Mouse (Mus musculus): ENCODE measurements around the gene Sh3glb2. TPM values are rescaled to one million over a fixed set of nuclear protein-coding genes. Genes with fewer than 3 reads are reported as not detected.
A peak's percentile ranks its signal among the peaks of the same experiment; 100 is the strongest.

Sh3glb2 gene
- polyA plus RNA-seq, 1 experiment: 1.8 TPM

DNA sequence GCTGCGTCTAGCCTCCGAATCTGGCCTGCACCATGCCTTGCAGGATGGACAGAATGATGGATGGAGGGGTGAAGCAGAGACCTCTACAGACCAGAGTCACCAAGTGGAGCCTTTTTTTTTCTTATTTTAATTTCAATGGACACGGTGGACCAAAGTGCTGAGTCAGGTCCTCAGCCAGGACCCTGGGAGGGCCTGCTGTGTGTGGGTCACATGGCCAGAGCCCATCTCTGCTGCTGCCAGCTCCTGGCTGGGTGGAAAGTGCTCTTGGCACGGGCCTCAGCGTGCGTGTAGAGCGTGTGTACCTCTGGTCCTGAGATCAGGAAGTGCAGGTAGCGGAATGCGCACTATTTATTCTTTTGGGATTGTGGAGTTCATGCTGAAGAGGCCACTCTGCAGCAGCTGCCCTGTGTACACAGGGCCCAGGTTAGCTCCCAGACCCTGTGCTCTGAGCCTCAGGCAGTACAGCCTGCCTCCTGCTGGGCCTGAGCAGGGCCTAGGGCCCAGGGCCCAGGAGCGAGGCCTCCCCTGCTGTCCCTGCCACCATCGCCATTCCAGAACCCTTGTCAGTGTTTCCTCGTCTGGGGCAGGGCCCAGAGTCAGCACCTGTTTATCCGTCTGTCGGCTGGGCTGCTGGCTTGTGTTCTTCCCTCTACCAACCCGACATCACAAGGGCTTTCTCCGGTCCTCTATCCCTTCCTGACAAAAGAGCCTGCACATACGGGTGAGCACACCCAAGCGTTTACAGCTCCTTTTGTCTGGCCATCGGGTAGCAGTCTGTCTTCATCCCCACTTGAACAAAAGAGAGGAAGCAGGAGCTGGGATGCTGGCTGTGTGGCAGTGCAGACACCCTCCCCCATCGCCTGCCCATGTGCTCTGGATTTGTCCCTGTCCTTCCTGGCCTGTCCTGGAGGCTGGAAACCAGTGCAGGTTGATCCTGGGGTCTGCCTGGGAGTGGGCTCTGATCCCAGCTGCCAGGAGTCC lies 40.3 kb upstream of the Sh3glb2 start:
- no peak for TF ChIP-seq TAL1 (IDR thresholded peaks at IDR 0.05; ENCODE audit: low read length)
- TF ChIP-seq GATA1 (IDR thresholded peaks at IDR 0.05; ENCODE audit: low read length): no peak
- peaks cover 9% of the 10 kb centered on the region for H3K4me1 ChIP-seq (ENCODE audit: control insufficient read depth)
- no peaks in the 10 kb centered on the region for H3K27me3 ChIP-seq (ENCODE audit: control insufficient read depth)
- no peaks in the 10 kb centered on the region for H3K9me3 ChIP-seq (ENCODE audit: control insufficient read depth, low read length)
- H3K4me3 ChIP-seq (replicated peaks): no peak overlapping the region
- H3K36me3 ChIP-seq (ENCODE audit: control insufficient read depth): peaks cover 99% of the 10 kb centered on the region

DNA sequence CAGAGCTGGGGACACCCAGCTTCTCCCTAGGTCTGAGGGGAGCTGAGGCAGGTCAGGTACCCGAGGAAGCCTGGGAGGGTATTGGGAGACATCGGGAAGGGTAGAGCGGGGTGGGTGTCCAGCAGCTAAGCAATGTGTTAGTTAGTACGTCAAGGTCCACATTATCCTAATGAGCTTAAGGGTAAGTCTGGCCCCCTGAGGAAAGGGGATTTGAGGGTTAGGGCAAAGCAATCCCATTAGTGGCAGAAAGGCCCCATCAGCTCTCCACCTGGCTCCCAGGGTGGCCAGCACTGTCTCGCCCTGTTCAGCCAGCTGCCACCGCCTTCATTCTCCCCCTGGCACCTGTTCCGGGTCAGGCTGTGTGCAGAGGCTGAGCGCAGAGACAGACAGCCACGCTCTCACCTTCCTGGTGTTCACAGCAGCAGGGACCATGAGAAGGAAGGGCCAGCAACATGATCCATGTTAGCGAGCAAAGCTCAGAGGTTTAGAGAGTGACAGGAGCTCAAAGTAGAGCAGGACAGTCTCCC lies 38.9 kb upstream of the Sh3glb2 start:
- TF ChIP-seq TAL1 (IDR thresholded peaks at IDR 0.05; ENCODE audit: low read length): no peak
- no peak for TF ChIP-seq GATA1 (IDR thresholded peaks at IDR 0.05; ENCODE audit: low read length)
- Histone ChIP-seq H3K4me1 (ENCODE audit: control insufficient read depth) (peaks cover 21% of the 10 kb centered on the region), H3K4me3 (replicated peaks) (no peak overlapping the region), H3K9me3 (ENCODE audit: control insufficient read depth, low read length) (no peaks in the 10 kb centered on the region), H3K27me3 (ENCODE audit: control insufficient read depth) (no peaks in the 10 kb centered on the region), H3K36me3 (ENCODE audit: control insufficient read depth) (peaks cover 93% of the 10 kb centered on the region)

DNA sequence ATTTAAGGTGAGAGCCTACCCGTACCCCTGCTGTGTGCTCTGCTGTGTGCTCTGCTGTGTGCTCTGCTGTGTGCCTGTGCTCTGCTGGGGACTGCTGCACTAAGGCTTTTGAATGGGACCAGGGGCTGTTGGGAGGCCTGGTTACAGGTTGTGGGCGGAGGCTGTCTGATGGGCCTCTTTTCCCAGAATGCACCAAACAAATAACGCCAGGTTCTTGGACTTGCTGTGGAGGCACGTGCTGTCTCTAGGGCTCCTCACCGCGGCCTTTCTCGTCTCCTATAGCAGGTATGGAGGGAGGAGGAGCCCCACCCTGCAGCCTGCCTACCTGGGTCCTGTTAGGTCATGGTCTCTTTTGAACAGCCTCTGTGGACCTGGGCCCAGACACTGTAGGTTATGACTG lies 37.1 kb upstream of the Sh3glb2 start:
- no peaks in the 10 kb centered on the region for H3K27me3 ChIP-seq (ENCODE audit: control insufficient read depth)
- TF ChIP-seq TAL1 (IDR thresholded peaks at IDR 0.05; ENCODE audit: low read length) (no peak), GATA1 (IDR thresholded peaks at IDR 0.05; ENCODE audit: low read length) (no peak)
- no peaks in the 10 kb centered on the region for H3K9me3 ChIP-seq (ENCODE audit: control insufficient read depth, low read length)
- H3K36me3 ChIP-seq (ENCODE audit: control insufficient read depth): peaks cover 74% of the 10 kb centered on the region
- H3K4me1 ChIP-seq (ENCODE audit: control insufficient read depth): peaks cover 36% of the 10 kb centered on the region
- no peak overlapping the region for H3K4me3 ChIP-seq (replicated peaks)

DNA sequence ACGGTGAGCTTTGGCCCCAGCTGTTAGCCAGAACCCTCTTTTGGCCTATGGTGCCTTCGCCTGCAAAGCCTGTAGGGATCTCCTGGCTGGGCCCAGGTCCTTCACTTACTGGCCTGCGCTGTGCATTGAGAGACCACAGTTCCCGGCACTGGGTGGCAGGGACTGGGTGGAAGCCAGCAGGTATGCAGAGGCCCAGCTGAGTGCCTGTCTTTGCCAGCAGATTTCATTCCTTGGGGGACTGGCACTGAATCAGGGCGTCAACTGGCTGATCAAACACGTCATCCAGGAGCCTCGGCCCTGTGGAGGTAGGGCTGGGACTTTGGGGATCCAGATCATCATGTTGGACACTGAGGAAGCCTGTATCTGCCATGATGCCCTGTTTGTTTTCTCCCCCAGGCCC lies 36.6 kb upstream of the Sh3glb2 start:
- Histone ChIP-seq H3K27me3 (ENCODE audit: control insufficient read depth) (no peaks in the 10 kb centered on the region), H3K9me3 (ENCODE audit: control insufficient read depth, low read length) (no peaks in the 10 kb centered on the region), H3K36me3 (ENCODE audit: control insufficient read depth) (peaks cover 70% of the 10 kb centered on the region), H3K4me3 (replicated peaks) (no peak overlapping the region), H3K4me1 (ENCODE audit: control insufficient read depth) (peaks cover 38% of the 10 kb centered on the region)
- TF ChIP-seq GATA1 (IDR thresholded peaks at IDR 0.05; ENCODE audit: low read length) (no peak), TAL1 (IDR thresholded peaks at IDR 0.05; ENCODE audit: low read length) (no peak)

DNA sequence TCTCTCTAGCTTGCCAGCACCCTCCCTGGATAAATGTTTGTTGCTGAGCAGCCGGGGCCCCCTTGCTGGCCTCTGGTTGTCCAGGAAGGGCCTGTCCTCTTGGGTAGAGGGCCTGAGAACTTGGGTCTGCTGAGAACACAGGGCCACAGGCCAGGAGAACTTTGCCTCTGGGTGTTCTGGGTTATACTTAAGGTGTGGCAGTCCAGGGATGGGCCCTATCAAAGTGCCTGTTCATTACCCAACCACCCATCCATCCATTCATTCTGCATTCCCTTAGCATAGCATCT lies 34.2 kb upstream of the Sh3glb2 start:
- Histone ChIP-seq H3K4me3 (replicated peaks) (peak overlapping the region; percentile 80), H3K4me1 (ENCODE audit: control insufficient read depth) (peaks cover 38% of the 10 kb centered on the region), H3K9me3 (ENCODE audit: control insufficient read depth, low read length) (peaks cover 5% of the 10 kb centered on the region; the same call in 1 of the 2 replicates), H3K36me3 (ENCODE audit: control insufficient read depth) (peaks cover 45% of the 10 kb centered on the region), H3K27me3 (ENCODE audit: control insufficient read depth) (no peaks in the 10 kb centered on the region)
- TF ChIP-seq GATA1 (IDR thresholded peaks at IDR 0.05; ENCODE audit: low read length): no peak
- no peak for TF ChIP-seq TAL1 (IDR thresholded peaks at IDR 0.05; ENCODE audit: low read length)

DNA sequence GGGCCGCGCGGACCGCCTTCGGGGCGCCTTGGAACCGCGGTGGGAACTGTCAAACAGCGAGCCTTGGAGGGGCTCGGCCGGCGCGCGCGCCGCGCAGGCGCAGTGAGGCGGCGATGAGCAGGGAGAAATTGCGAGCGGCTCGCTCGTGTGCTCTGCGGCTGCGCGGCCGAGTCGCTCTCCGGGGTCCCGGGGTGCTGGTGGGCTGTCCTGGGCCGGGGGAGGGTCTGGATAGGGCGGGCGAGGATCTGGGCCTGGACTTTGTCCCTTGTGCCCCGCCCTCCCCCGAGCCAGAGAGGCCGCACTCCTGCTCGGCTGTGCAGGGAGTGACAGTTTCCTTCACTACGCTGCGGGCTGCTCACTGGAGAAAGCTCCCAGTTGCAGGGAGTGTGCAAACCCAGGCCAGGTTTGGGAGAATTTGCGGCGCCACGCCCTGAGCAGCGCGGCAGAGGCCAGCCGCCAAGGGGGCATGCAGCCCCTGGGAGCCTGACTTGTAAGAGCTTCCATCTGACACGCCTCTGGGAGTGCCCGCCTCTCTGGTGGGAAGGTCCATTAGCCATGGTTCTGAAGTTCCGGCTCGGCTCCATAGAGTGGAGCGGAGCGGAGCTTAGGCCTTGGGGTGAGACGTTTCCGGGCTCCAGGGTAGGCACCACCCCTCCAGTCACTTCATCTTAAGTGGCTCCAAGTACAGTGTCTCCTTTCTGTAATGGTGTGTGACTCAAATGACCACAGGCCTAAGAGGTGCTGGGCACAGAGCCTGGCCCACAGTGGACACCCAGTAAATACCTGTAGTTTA lies 33.6 kb upstream of the Sh3glb2 start:
- Histone ChIP-seq H3K4me3 (replicated peaks) (peak overlapping the region; percentile 80), H3K27me3 (ENCODE audit: control insufficient read depth) (no peaks in the 10 kb centered on the region), H3K9me3 (ENCODE audit: control insufficient read depth, low read length) (peaks cover 5% of the 10 kb centered on the region; the same call in 1 of the 2 replicates), H3K36me3 (ENCODE audit: control insufficient read depth) (peaks cover 40% of the 10 kb centered on the region), H3K4me1 (ENCODE audit: control insufficient read depth) (peaks cover 38% of the 10 kb centered on the region)
- no peak for TF ChIP-seq GATA1 (IDR thresholded peaks at IDR 0.05; ENCODE audit: low read length)
- no peak for TF ChIP-seq TAL1 (IDR thresholded peaks at IDR 0.05; ENCODE audit: low read length)

DNA sequence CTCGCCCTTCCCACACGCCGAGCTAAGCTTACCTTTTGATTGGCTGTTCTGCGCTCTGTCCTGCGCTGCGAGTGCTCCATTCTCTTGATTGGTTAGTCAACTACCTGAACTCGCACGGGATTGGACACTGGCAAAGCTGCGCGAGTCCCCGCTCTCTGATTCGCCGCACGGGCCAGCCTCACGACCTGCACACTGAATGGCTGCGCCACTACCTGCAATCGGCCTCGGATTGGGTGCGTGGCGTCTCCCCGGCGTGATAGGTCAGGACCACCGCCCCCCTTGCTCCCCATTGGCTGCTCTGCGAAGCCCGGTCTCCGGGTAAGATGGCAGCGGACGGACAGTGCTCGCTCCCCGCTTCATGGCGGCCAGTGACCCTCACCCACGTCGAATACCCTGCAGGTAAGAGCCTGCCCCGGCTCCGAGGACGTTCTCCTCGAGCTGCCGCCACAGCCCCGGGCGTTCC lies 33.0 kb upstream of the Sh3glb2 start, which contains the start of gene Dolpp1:
Gene Dolpp1 (plus strand): TSS at position 141 of the 463 bp plus-strand sequence.
- H3K9me3 ChIP-seq (ENCODE audit: control insufficient read depth, low read length): peaks cover 5% of the 10 kb centered on the region; the same call in 1 of the 2 replicates
- TF ChIP-seq TAL1 (IDR thresholded peaks at IDR 0.05; ENCODE audit: low read length) (no peak), GATA1 (IDR thresholded peaks at IDR 0.05; ENCODE audit: low read length) (no peak)
- peak within 1 kb of the TSS; percentile 80 for H3K4me3 ChIP-seq (replicated peaks)
- H3K4me1 ChIP-seq (ENCODE audit: control insufficient read depth): peaks cover 38% of the 10 kb centered on the region
- H3K36me3 ChIP-seq (ENCODE audit: control insufficient read depth): peaks cover 33% of the 10 kb centered on the region
- H3K27me3 ChIP-seq (ENCODE audit: control insufficient read depth): no peaks in the 10 kb centered on the region

DNA sequence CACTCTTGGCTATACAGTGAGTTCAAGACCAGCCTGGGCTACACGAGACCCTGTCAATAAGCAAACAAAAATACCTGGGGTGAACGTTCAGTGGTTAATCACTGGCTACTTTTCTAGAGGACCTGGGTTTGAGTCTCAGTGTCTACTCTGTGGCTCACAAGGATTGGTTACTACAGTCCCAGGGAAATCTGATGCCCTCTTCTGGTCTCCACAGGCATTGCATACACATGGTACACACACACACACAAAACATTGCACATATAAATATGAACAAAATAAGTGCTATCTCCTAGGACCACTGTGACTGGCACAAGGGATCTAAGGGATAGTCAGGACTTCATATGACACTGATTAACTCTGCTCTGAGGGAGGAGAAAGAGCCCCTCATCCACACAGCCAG lies 29.9 kb upstream of the Sh3glb2 start:
- H3K4me1 ChIP-seq (ENCODE audit: control insufficient read depth): peaks cover 42% of the 10 kb centered on the region
- no peak overlapping the region for H3K4me3 ChIP-seq (replicated peaks)
- H3K27me3 ChIP-seq (ENCODE audit: control insufficient read depth): no peaks in the 10 kb centered on the region
- TF ChIP-seq GATA1 (IDR thresholded peaks at IDR 0.05; ENCODE audit: low read length) (no peak), TAL1 (IDR thresholded peaks at IDR 0.05; ENCODE audit: low read length) (no peak)
- H3K9me3 ChIP-seq (ENCODE audit: control insufficient read depth, low read length): peaks cover 5% of the 10 kb centered on the region; the same call in 1 of the 2 replicates
- peaks cover 23% of the 10 kb centered on the region for H3K36me3 ChIP-seq (ENCODE audit: control insufficient read depth)

All from erythroblast, embryonic 14.5 days (primary cell).